Mouse (Mus musculus): ENCODE measurements at regions not wholly inside any gene's neighbourhood (a gene's known extent, or its start where the extent isn't known, plus 50 kb on each side); places are given as distances from the start of the nearest gene placed in this dataset.
A peak's percentile ranks its signal among the peaks of the same experiment; 100 is the strongest.

- no peak for ATAC-seq (replicated peaks in 1 of 2; ENCODE audit: insufficient read depth in 1 of 2, low FRiP score in 2 of 2, low TSS enrichment in 1 of 2, low read depth in 1 of 2, poor library complexity in 2 of 2, severe bottlenecking in 2 of 2)
These were observed 294.0 kb upstream of the Cdh4 start for GRCm38 (mm10) chr2:179148194-179148593.

DNA sequence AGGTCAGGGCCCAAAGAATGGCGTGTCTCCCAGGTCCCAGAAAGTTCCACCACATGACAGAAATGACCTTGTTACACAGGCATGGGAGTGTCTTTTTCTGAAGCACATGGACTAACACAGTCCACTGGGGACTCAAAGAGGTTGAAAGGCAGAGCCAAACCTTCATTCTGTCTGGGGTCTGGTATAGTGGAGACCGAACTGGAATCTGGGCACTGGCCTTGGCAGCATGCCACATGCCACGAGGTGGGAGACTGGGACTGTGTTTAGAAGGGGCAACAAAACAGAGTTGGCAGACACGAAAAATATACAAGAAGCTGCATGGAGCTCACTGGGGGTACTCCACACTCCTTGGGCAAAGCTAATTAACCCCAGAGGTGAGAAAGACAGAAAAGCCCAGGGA lies 293.6 kb upstream of the Cdh4 start:
- no peak for ATAC-seq (replicated peaks in 1 of 2; ENCODE audit: insufficient read depth in 1 of 2, low FRiP score in 2 of 2, low TSS enrichment in 1 of 2, low read depth in 1 of 2, poor library complexity in 2 of 2, severe bottlenecking in 2 of 2)

GRCm38 (mm10) chr2:179158881-179159280 lies 283.4 kb upstream of the Cdh4 start:
- ATAC-seq (replicated peaks in 1 of 2; ENCODE audit: insufficient read depth in 1 of 2, low FRiP score in 2 of 2, low TSS enrichment in 1 of 2, low read depth in 1 of 2, poor library complexity in 2 of 2, severe bottlenecking in 2 of 2) = no peak

- no peak for ATAC-seq (replicated peaks in 1 of 2; ENCODE audit: insufficient read depth in 1 of 2, low FRiP score in 2 of 2, low TSS enrichment in 1 of 2, low read depth in 1 of 2, poor library complexity in 2 of 2, severe bottlenecking in 2 of 2)
These were observed 279.1 kb upstream of the Cdh4 start for GRCm38 (mm10) chr2:179163116-179163515.

- no peak for ATAC-seq (replicated peaks in 1 of 2; ENCODE audit: insufficient read depth in 1 of 2, low FRiP score in 2 of 2, low TSS enrichment in 1 of 2, low read depth in 1 of 2, poor library complexity in 2 of 2, severe bottlenecking in 2 of 2)
These were observed 272.1 kb upstream of the Cdh4 start for GRCm38 (mm10) chr2:179170157-179170556.

- no peak for ATAC-seq (replicated peaks in 1 of 2; ENCODE audit: insufficient read depth in 1 of 2, low FRiP score in 2 of 2, low TSS enrichment in 1 of 2, low read depth in 1 of 2, poor library complexity in 2 of 2, severe bottlenecking in 2 of 2)
These were observed 271.6 kb upstream of the Cdh4 start for GRCm38 (mm10) chr2:179170608-179171007.

DNA sequence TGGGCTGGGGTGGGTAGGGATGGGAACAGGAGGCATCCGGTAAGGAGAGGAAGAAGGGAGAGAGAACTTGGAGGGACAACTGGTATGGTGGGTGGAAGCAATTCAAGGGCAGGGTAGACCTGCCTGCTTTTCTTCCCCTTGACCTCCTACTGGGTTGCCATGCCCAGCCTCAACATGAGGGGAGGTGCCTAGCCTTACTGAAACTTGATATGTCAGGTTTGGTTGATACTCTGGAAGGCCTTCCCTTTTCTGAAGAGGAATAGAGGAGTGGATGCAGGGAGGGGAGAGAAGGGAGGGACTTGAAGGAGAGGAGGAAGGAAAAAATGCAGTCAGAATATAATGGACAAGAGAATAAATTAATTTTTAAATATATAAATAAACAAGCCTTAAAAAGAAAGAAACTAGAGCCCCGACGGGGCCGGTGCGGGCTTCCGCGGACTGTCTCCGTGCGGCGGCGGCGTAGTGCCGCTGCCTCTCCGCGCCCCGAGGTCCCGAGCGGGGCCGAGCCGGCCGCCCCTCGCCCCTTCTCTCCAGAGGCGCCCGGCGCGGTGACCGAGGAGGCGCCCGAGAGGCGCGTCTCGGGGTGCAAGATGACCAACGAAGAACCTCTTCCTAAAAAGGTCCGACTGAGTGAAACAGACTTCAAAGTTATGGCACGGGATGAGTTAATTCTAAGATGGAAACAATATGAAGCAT lies 265.2 kb upstream of the Cdh4 start:
- ATAC-seq (replicated peaks in 1 of 2; ENCODE audit: insufficient read depth in 1 of 2, low FRiP score in 2 of 2, low TSS enrichment in 1 of 2, low read depth in 1 of 2, poor library complexity in 2 of 2, severe bottlenecking in 2 of 2) = peak in 1 of 2 experiments; percentile 42; a peak in 2 of 4 replicates

DNA sequence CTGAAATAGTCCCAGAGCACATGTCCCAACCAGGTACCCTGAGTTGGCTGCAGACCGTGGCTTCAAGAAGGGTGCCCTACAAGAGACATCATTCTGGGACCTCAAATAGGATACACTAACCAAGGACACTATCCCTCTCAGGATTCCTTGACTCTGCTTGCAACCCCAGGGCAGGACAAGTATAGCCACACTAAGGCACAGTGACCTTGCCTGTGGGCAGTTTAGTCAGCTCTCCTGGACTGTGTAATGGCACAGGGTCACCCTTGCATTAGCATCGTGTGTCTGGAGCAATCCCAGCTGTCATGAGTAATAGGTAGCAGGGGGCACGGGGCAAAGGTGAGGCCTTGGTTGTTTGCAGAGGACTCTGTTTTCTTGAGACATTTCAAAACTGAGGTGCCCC lies 260.9 kb upstream of the Cdh4 start:
- no peak for ATAC-seq (replicated peaks in 1 of 2; ENCODE audit: insufficient read depth in 1 of 2, low FRiP score in 2 of 2, low TSS enrichment in 1 of 2, low read depth in 1 of 2, poor library complexity in 2 of 2, severe bottlenecking in 2 of 2)

- no peak for ATAC-seq (replicated peaks in 1 of 2; ENCODE audit: insufficient read depth in 1 of 2, low FRiP score in 2 of 2, low TSS enrichment in 1 of 2, low read depth in 1 of 2, poor library complexity in 2 of 2, severe bottlenecking in 2 of 2)
These were observed 260.1 kb upstream of the Cdh4 start for GRCm38 (mm10) chr2:179182123-179182522.

- no peak for ATAC-seq (replicated peaks in 1 of 2; ENCODE audit: insufficient read depth in 1 of 2, low FRiP score in 2 of 2, low TSS enrichment in 1 of 2, low read depth in 1 of 2, poor library complexity in 2 of 2, severe bottlenecking in 2 of 2)
These were observed 249.2 kb upstream of the Cdh4 start for GRCm38 (mm10) chr2:179192906-179193496.

DNA sequence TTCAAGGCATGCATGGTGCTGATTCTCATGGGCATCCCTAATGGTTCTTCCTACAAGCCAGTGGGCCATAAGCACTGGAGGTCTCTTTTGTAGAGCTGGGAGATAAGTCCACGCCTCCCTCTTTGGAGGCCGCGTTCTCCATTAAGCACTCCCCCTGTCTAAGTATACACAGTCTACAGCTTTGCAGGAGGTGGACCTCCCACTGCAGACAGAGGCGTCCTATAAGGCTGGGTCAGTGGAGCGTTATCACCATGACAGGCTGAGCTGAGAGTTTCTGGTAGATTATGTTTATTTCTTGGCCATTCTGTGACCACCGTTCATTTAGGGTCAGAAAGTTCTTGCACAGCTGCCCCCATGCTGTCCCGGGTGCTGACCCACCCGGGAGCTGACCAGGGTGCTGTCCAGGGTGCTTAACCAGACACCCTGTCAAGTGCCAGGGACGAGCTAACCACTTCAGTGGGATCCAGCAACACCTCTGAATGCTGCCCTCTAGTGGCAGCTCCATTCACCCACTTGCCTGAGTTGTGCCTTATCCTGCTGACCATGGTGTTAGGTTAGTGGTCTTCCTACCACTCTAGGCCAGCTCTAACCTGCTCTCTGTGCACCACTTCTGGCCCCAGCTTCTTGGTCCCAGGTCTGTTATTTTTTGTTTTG lies 248.6 kb upstream of the Cdh4 start:
- peak; percentile 88 to 94 for ATAC-seq (replicated peaks in 1 of 2; ENCODE audit: insufficient read depth in 1 of 2, low FRiP score in 2 of 2, low TSS enrichment in 1 of 2, low read depth in 1 of 2, poor library complexity in 2 of 2, severe bottlenecking in 2 of 2)

- no peak for ATAC-seq (replicated peaks in 1 of 2; ENCODE audit: insufficient read depth in 1 of 2, low FRiP score in 2 of 2, low TSS enrichment in 1 of 2, low read depth in 1 of 2, poor library complexity in 2 of 2, severe bottlenecking in 2 of 2)
These were observed 244.8 kb upstream of the Cdh4 start for GRCm38 (mm10) chr2:179197471-179197870.

- no peak for ATAC-seq (replicated peaks in 1 of 2; ENCODE audit: insufficient read depth in 1 of 2, low FRiP score in 2 of 2, low TSS enrichment in 1 of 2, low read depth in 1 of 2, poor library complexity in 2 of 2, severe bottlenecking in 2 of 2)
These were observed 241.7 kb upstream of the Cdh4 start for GRCm38 (mm10) chr2:179200495-179200894.

GRCm38 (mm10) chr2:179210164-179210805 lies 231.9 kb upstream of the Cdh4 start:
- ATAC-seq (replicated peaks in 1 of 2; ENCODE audit: insufficient read depth in 1 of 2, low FRiP score in 2 of 2, low TSS enrichment in 1 of 2, low read depth in 1 of 2, poor library complexity in 2 of 2, severe bottlenecking in 2 of 2) = no peak

DNA sequence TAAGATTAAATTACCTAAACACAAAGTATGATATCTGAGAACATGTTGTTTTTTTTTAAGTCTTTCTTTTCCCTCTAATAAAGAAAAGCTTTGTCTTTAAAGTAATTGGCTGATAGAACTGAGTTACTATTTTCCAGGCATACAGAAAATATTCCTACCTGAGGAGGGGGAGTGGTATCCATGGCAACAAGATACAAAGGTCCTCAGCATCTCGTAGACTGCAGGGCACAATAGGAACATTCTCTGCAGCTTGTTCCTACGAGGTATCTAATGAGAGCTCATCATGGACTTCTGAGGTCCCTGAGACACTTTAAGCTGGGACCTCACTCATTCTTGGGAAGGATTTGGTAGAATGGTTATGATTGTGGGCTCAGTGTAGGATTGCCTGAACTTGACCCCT lies 225.5 kb upstream of the Cdh4 start:
- no peak for ATAC-seq (replicated peaks in 1 of 2; ENCODE audit: insufficient read depth in 1 of 2, low FRiP score in 2 of 2, low TSS enrichment in 1 of 2, low read depth in 1 of 2, poor library complexity in 2 of 2, severe bottlenecking in 2 of 2)

DNA sequence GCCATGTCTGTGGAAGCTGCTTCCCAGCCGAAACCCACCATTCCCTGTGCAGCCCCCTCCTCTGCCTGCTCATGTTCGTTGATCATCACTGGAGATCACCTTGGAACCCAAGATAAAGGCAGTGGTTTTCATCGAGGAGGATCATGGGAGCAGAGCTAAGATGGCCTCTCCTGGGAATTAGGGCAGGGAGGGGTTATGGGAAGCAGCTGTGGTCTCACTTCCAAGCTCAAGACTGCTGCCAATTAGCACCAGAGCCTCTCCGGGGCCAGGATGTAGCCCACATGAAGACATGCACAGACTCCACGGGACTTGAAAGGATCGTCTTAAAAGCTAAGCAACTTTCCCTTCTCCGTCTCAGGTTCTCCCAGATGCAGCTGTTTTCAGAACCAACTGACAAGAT lies 214.1 kb upstream of the Cdh4 start:
- no peak for ATAC-seq (replicated peaks in 1 of 2; ENCODE audit: insufficient read depth in 1 of 2, low FRiP score in 2 of 2, low TSS enrichment in 1 of 2, low read depth in 1 of 2, poor library complexity in 2 of 2, severe bottlenecking in 2 of 2)

- ATAC-seq (replicated peaks in 1 of 2; ENCODE audit: insufficient read depth in 1 of 2, low FRiP score in 2 of 2, low TSS enrichment in 1 of 2, low read depth in 1 of 2, poor library complexity in 2 of 2, severe bottlenecking in 2 of 2) = no peak
These were observed 210.4 kb upstream of the Cdh4 start for GRCm38 (mm10) chr2:179231708-179232354.

GRCm38 (mm10) chr2:179238166-179238565 lies 204.1 kb upstream of the Cdh4 start:
- no peak for ATAC-seq (replicated peaks in 1 of 2; ENCODE audit: insufficient read depth in 1 of 2, low FRiP score in 2 of 2, low TSS enrichment in 1 of 2, low read depth in 1 of 2, poor library complexity in 2 of 2, severe bottlenecking in 2 of 2)

All from hematopoietic stem cell, adult 5-6 weeks (primary cell).